Mouse (Mus musculus): ENCODE measurements around the gene 2210011C24Rik. TPM values are rescaled to one million over a fixed set of nuclear protein-coding genes. Genes with fewer than 3 reads are reported as not detected.

Gene 2210011C24Rik
- polyA plus RNA-seq, 1 experiment from 2014 or later = 0.13 TPM

GRCm38 (mm10) chr8:84044103-84044502 lies 32.1 kb upstream of the 2210011C24Rik start:
- no peaks in the 10 kb centered on the region for H3K36me3 ChIP-seq (ENCODE audit: control insufficient read depth, insufficient read depth)
- no peak for ATAC-seq (ENCODE audit: low read depth)
- no peaks in the 10 kb centered on the region for H3K4me1 ChIP-seq (ENCODE audit: control insufficient read depth, low read depth, low read length)
- H3K9ac ChIP-seq (ENCODE audit: low read depth, low read length) = no peak overlapping the region
- 16% methylated on average over 7 of the region's 7 CpGs for WGBS (ENCODE audit: insufficient replicate concordance)
- no peak overlapping the region for H3K27ac ChIP-seq (ENCODE audit: low read length)
- no peak overlapping the region for H3K4me2 ChIP-seq (ENCODE audit: low read depth, low read length)
- H3K9me3 ChIP-seq (replicated peaks; ENCODE audit: control insufficient read depth, low read length) = no peaks in the 10 kb centered on the region
- peaks cover 47% of the 10 kb centered on the region for H3K27me3 ChIP-seq (ENCODE audit: control insufficient read depth, insufficient read depth, low read depth, low read length)
- H3K4me3 ChIP-seq (ENCODE audit: low read depth, low read length) = no peak overlapping the region

- ATAC-seq (ENCODE audit: low read depth) = no peak
- Histone ChIP-seq H3K27me3 (ENCODE audit: control insufficient read depth, insufficient read depth, low read depth, low read length) (peaks cover 47% of the 10 kb centered on the region), H3K36me3 (ENCODE audit: control insufficient read depth, insufficient read depth) (no peaks in the 10 kb centered on the region), H3K27ac (ENCODE audit: low read length) (no peak overlapping the region), H3K4me1 (ENCODE audit: control insufficient read depth, low read depth, low read length) (no peaks in the 10 kb centered on the region), H3K9me3 (replicated peaks; ENCODE audit: control insufficient read depth, low read length) (no peaks in the 10 kb centered on the region), H3K4me3 (ENCODE audit: low read depth, low read length) (peak overlapping the region; percentile 33; the same call in 1 of the 2 replicates), H3K4me2 (ENCODE audit: low read depth, low read length) (peak overlapping the region; percentile 47; the same call in 1 of the 2 replicates), H3K9ac (ENCODE audit: low read depth, low read length) (no peak overlapping the region)
- 25% methylated on average over 12 of the region's 12 CpGs for WGBS (ENCODE audit: insufficient replicate concordance)
These were observed 31.0 kb upstream of the 2210011C24Rik start for GRCm38 (mm10) chr8:84042948-84043342.

- Histone ChIP-seq H3K27ac (ENCODE audit: low read length) (no peak within 1 kb of the TSS), H3K9me3 (replicated peaks; ENCODE audit: control insufficient read depth, low read length) (no peaks in the 10 kb centered on the region), H3K4me1 (ENCODE audit: control insufficient read depth, low read depth, low read length) (no peaks in the 10 kb centered on the region), H3K36me3 (ENCODE audit: control insufficient read depth, insufficient read depth) (no peaks in the 10 kb centered on the region), H3K27me3 (ENCODE audit: control insufficient read depth, insufficient read depth, low read depth, low read length) (peaks cover 49% of the 10 kb centered on the region), H3K9ac (ENCODE audit: low read depth, low read length) (no peak within 1 kb of the TSS), H3K4me3 (ENCODE audit: low read depth, low read length) (peak within 1 kb of the TSS; percentile 33), H3K4me2 (ENCODE audit: low read depth, low read length) (peak within 1 kb of the TSS; percentile 47)
- 1% methylated on average over 40 of the region's 40 CpGs for WGBS (ENCODE audit: insufficient replicate concordance)
- ATAC-seq (ENCODE audit: low read depth) = peak; percentile 61
These were observed 30.3 kb upstream of the 2210011C24Rik start, which contains the start of gene Il27ra for GRCm38 (mm10) chr8:84042066-84042947. Gene Il27ra (minus strand): TSS chr8:84042589.

GRCm38 (mm10) chr8:84039050-84039449 lies 27.1 kb upstream of the 2210011C24Rik start:
- H3K9me3 ChIP-seq (replicated peaks; ENCODE audit: control insufficient read depth, low read length) = no peaks in the 10 kb centered on the region
- H3K4me2 ChIP-seq (ENCODE audit: low read depth, low read length) = no peak overlapping the region
- H3K4me1 ChIP-seq (ENCODE audit: control insufficient read depth, low read depth, low read length) = no peaks in the 10 kb centered on the region
- ATAC-seq (ENCODE audit: low read depth) = no peak
- 1% methylated on average over 5 of the region's 5 CpGs for WGBS (ENCODE audit: insufficient replicate concordance)
- H3K4me3 ChIP-seq (ENCODE audit: low read depth, low read length) = no peak overlapping the region
- peaks cover 34% of the 10 kb centered on the region for H3K27me3 ChIP-seq (ENCODE audit: control insufficient read depth, insufficient read depth, low read depth, low read length)
- H3K9ac ChIP-seq (ENCODE audit: low read depth, low read length) = no peak overlapping the region
- H3K27ac ChIP-seq (ENCODE audit: low read length) = no peak overlapping the region
- no peaks in the 10 kb centered on the region for H3K36me3 ChIP-seq (ENCODE audit: control insufficient read depth, insufficient read depth)

GRCm38 (mm10) chr8:84038015-84038414 lies 26.0 kb upstream of the 2210011C24Rik start:
- no peaks in the 10 kb centered on the region for H3K36me3 ChIP-seq (ENCODE audit: control insufficient read depth, insufficient read depth)
- no peak overlapping the region for H3K4me2 ChIP-seq (ENCODE audit: low read depth, low read length)
- no peak for ATAC-seq (ENCODE audit: low read depth)
- peaks cover 24% of the 10 kb centered on the region for H3K27me3 ChIP-seq (ENCODE audit: control insufficient read depth, insufficient read depth, low read depth, low read length)
- no peaks in the 10 kb centered on the region for H3K4me1 ChIP-seq (ENCODE audit: control insufficient read depth, low read depth, low read length)
- 67% methylated on average over 5 of the region's 5 CpGs for WGBS (ENCODE audit: insufficient replicate concordance)
- H3K9ac ChIP-seq (ENCODE audit: low read depth, low read length) = no peak overlapping the region
- H3K4me3 ChIP-seq (ENCODE audit: low read depth, low read length) = no peak overlapping the region
- no peaks in the 10 kb centered on the region for H3K9me3 ChIP-seq (replicated peaks; ENCODE audit: control insufficient read depth, low read length)
- no peak overlapping the region for H3K27ac ChIP-seq (ENCODE audit: low read length)

- no peak overlapping the region for H3K4me2 ChIP-seq (ENCODE audit: low read depth, low read length)
- ATAC-seq (ENCODE audit: low read depth) = no peak
- H3K27ac ChIP-seq (ENCODE audit: low read length) = no peak overlapping the region
- no peaks in the 10 kb centered on the region for H3K36me3 ChIP-seq (ENCODE audit: control insufficient read depth, insufficient read depth)
- WGBS (ENCODE audit: insufficient replicate concordance) = 53% methylated on average over 4 of the region's 4 CpGs
- H3K9ac ChIP-seq (ENCODE audit: low read depth, low read length) = no peak overlapping the region
- H3K27me3 ChIP-seq (ENCODE audit: control insufficient read depth, insufficient read depth, low read depth, low read length) = no peaks in the 10 kb centered on the region
- no peaks in the 10 kb centered on the region for H3K4me1 ChIP-seq (ENCODE audit: control insufficient read depth, low read depth, low read length)
- no peak overlapping the region for H3K4me3 ChIP-seq (ENCODE audit: low read depth, low read length)
- no peaks in the 10 kb centered on the region for H3K9me3 ChIP-seq (replicated peaks; ENCODE audit: control insufficient read depth, low read length)
These were observed 20.8 kb upstream of the 2210011C24Rik start for GRCm38 (mm10) chr8:84032777-84033176.

- Histone ChIP-seq H3K9me3 (replicated peaks; ENCODE audit: control insufficient read depth, low read length) (no peaks in the 10 kb centered on the region), H3K27ac (ENCODE audit: low read length) (no peak overlapping the region), H3K36me3 (ENCODE audit: control insufficient read depth, insufficient read depth) (no peaks in the 10 kb centered on the region), H3K4me3 (ENCODE audit: low read depth, low read length) (no peak overlapping the region), H3K27me3 (ENCODE audit: control insufficient read depth, insufficient read depth, low read depth, low read length) (peaks cover 28% of the 10 kb centered on the region), H3K9ac (ENCODE audit: low read depth, low read length) (no peak overlapping the region), H3K4me1 (ENCODE audit: control insufficient read depth, low read depth, low read length) (peaks cover 6% of the 10 kb centered on the region), H3K4me2 (ENCODE audit: low read depth, low read length) (no peak overlapping the region)
- ATAC-seq (ENCODE audit: low read depth) = no peak
- 65% methylated on average over 5 of the region's 5 CpGs for WGBS (ENCODE audit: insufficient replicate concordance)
These were observed 17.3 kb upstream of the 2210011C24Rik start for GRCm38 (mm10) chr8:84029272-84029671.

GRCm38 (mm10) chr8:84027449-84027848 lies 15.5 kb upstream of the 2210011C24Rik start:
- WGBS (ENCODE audit: insufficient replicate concordance) = 10% methylated on average over 10 of the region's 10 CpGs
- ATAC-seq (ENCODE audit: low read depth) = no peak
- Histone ChIP-seq H3K36me3 (ENCODE audit: control insufficient read depth, insufficient read depth) (no peaks in the 10 kb centered on the region), H3K27ac (ENCODE audit: low read length) (no peak overlapping the region), H3K4me2 (ENCODE audit: low read depth, low read length) (no peak overlapping the region), H3K9me3 (replicated peaks; ENCODE audit: control insufficient read depth, low read length) (no peaks in the 10 kb centered on the region), H3K4me3 (ENCODE audit: low read depth, low read length) (no peak overlapping the region), H3K27me3 (ENCODE audit: control insufficient read depth, insufficient read depth, low read depth, low read length) (peaks cover 42% of the 10 kb centered on the region), H3K9ac (ENCODE audit: low read depth, low read length) (no peak overlapping the region), H3K4me1 (ENCODE audit: control insufficient read depth, low read depth, low read length) (peaks cover 6% of the 10 kb centered on the region)

- peak; percentile 59 for ATAC-seq (ENCODE audit: low read depth)
- under 1% methylated on average over 41 of the region's 41 CpGs for WGBS (ENCODE audit: insufficient replicate concordance)
- Histone ChIP-seq H3K9me3 (replicated peaks; ENCODE audit: control insufficient read depth, low read length) (no peaks in the 10 kb centered on the region), H3K4me3 (ENCODE audit: low read depth, low read length) (peak overlapping the region; percentile 34; the same call in 1 of the 2 replicates), H3K4me1 (ENCODE audit: control insufficient read depth, low read depth, low read length) (peaks cover 6% of the 10 kb centered on the region), H3K27me3 (ENCODE audit: control insufficient read depth, insufficient read depth, low read depth, low read length) (peaks cover 54% of the 10 kb centered on the region), H3K36me3 (ENCODE audit: control insufficient read depth, insufficient read depth) (no peaks in the 10 kb centered on the region), H3K4me2 (ENCODE audit: low read depth, low read length) (peak overlapping the region; percentile 55), H3K27ac (ENCODE audit: low read length) (no peak overlapping the region), H3K9ac (ENCODE audit: low read depth, low read length) (no peak overlapping the region)
These were observed 13.9 kb upstream of the 2210011C24Rik start for GRCm38 (mm10) chr8:84025863-84026262.

Data from liver, embryonic 16.5 days (tissue).